Comparison of ENCODE assay signal across 19 mouse cellular contexts in the genomic region with DNA sequence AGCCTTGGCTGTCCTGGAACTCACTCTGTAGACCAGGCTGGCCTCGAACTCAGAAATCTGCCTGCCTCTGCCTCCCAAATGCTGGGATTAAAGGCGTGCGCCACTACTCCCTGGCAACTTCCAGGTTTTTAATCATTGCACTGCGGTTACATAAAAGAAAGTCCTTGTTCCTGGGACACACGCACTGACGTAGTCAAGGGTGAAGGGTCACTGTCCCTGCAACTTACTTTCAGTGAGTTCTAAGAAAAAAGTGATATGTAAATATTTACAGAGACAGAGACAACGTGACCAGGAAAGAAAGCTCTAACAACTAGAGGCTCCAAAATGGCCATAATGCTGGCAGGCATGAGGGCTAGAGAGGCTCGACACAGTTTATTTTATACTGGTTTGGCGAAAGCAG.
"Had no signal": no experiment of that assay in that cellular context is flagged by ENCODE, and none has a peak within 500 bp of the region (broad histone marks: within the 10 kb centered on the region; RNA-seq: fewer than 3 reads in every experiment).

No protein-coding gene starts in this region.

- H3K27ac ChIP-seq: intestine, embryonic 15.5 days; kidney, postnatal 0 days; limb, embryonic 12.5 days; limb, embryonic 15.5 days; liver, embryonic 15.5 days; lung, embryonic 15.5 days; macrophage; midbrain, embryonic 12.5 days; midbrain, embryonic 15.5 days; neural tube, embryonic 12.5 days; neural tube, embryonic 15.5 days; stomach, embryonic 15.5 days had no signal

- H3K27me3 ChIP-seq: intestine, embryonic 15.5 days; limb, embryonic 12.5 days; limb, embryonic 15.5 days; liver, embryonic 15.5 days; lung, embryonic 15.5 days; midbrain, embryonic 12.5 days; midbrain, embryonic 15.5 days; neural tube, embryonic 12.5 days; neural tube, embryonic 15.5 days; stomach, embryonic 15.5 days had no signal

- H3K9ac ChIP-seq: intestine, embryonic 15.5 days; limb, embryonic 12.5 days; limb, embryonic 15.5 days; liver, embryonic 15.5 days; lung, embryonic 15.5 days; midbrain, embryonic 12.5 days; midbrain, embryonic 15.5 days; neural tube, embryonic 12.5 days; neural tube, embryonic 15.5 days; stomach, embryonic 15.5 days had no signal

- ATAC-seq: intestine, embryonic 15.5 days; midbrain, embryonic 15.5 days had no signal

- H3K4me1 ChIP-seq: liver, embryonic 15.5 days; neural tube, embryonic 12.5 days had no signal

- H3K4me2 ChIP-seq: intestine, embryonic 15.5 days; limb, embryonic 12.5 days; limb, embryonic 15.5 days; liver, embryonic 15.5 days; lung, embryonic 15.5 days; midbrain, embryonic 12.5 days; midbrain, embryonic 15.5 days; neural tube, embryonic 12.5 days; neural tube, embryonic 15.5 days; stomach, embryonic 15.5 days had no signal

- DNase-seq: kidney, adult 11 months; kidney, postnatal 4 days; left cerebral cortex, postnatal 4 days; right cerebral cortex, adult 18-20 months; right cerebral cortex, postnatal 14 days; right cerebral cortex, postnatal 4 days; thymus, postnatal 25 days had no signal

- H3K4me3 ChIP-seq: intestine, embryonic 15.5 days; limb, embryonic 12.5 days; limb, embryonic 15.5 days; liver, embryonic 15.5 days; lung, embryonic 15.5 days; midbrain, embryonic 12.5 days; midbrain, embryonic 15.5 days; neural tube, embryonic 12.5 days; neural tube, embryonic 15.5 days; stomach, embryonic 15.5 days had no signal

- H3K9me3 ChIP-seq: intestine, embryonic 15.5 days; limb, embryonic 15.5 days; liver, embryonic 15.5 days; lung, embryonic 15.5 days; midbrain, embryonic 15.5 days; neural tube, embryonic 15.5 days; stomach, embryonic 15.5 days had no signal

- H3K36me3 ChIP-seq: intestine, embryonic 15.5 days; liver, embryonic 15.5 days; lung, embryonic 15.5 days; midbrain, embryonic 15.5 days; neural tube, embryonic 12.5 days; neural tube, embryonic 15.5 days; stomach, embryonic 15.5 days had no signal
